Mouse (Mus musculus) lung, adult 18-20 months (tissue): ENCODE measurements around the gene Dao.
A peak's percentile ranks its signal among the peaks of the same experiment; 100 is the strongest.

Experiments used
- DNase-seq, 2 experiments: peaks; one replicate each; pipeline ENCODE4 v3.0.0; 2022; ENCODE audit warnings: mixed read lengths in 2 of 2

The Dao gene

GRCm38 (mm10) chr5:114003542-114003941 is at the start of gene Dao:
Gene Dao, plus strand, starts transcription at chr5:114003703.
- no peak for DNase-seq

- DNase-seq: peak; percentile 80 to 86
These were observed 49.1 kb upstream of the Dao start for GRCm38 (mm10) chr5:113954421-113954820.

- DNase-seq: no peak
These were observed 48.2 kb upstream of the Dao start for GRCm38 (mm10) chr5:113955281-113955680.

GRCm38 (mm10) chr5:113955691-113956090 is 47.8 kb upstream of the Dao start:
- DNase-seq: no peak

- peak; percentile 83 to 90 for DNase-seq
These were observed 47.0 kb upstream of the Dao start for GRCm38 (mm10) chr5:113956510-113956909.

GRCm38 (mm10) chr5:113959039-113959438 is 44.5 kb upstream of the Dao start:
- no peak for DNase-seq

GRCm38 (mm10) chr5:113960416-113960815 is 43.1 kb upstream of the Dao start:
- DNase-seq: no peak

GRCm38 (mm10) chr5:113961776-113962175 is 41.7 kb upstream of the Dao start:
- peak; percentile 35 to 58 for DNase-seq

GRCm38 (mm10) chr5:113964972-113965371 is 38.5 kb upstream of the Dao start:
- no peak for DNase-seq

GRCm38 (mm10) chr5:113965659-113966185 is 37.8 kb upstream of the Dao start:
- no peak for DNase-seq

- DNase-seq: peak in 1 of 2 experiments; percentile 33
These were observed 36.9 kb upstream of the Dao start for GRCm38 (mm10) chr5:113966452-113967150.

- no peak for DNase-seq
These were observed 35.1 kb upstream of the Dao start for GRCm38 (mm10) chr5:113968371-113968770.

GRCm38 (mm10) chr5:113971434-113971960 is 32.0 kb upstream of the Dao start:
- no peak for DNase-seq

- no peak for DNase-seq
These were observed 30.7 kb upstream of the Dao start for GRCm38 (mm10) chr5:113972589-113973515.

GRCm38 (mm10) chr5:113973790-113974189 is 29.7 kb upstream of the Dao start:
- no peak for DNase-seq

GRCm38 (mm10) chr5:113974576-113974975 is 28.9 kb upstream of the Dao start:
- peak; percentile 75 for DNase-seq

GRCm38 (mm10) chr5:113975538-113976215 is 27.8 kb upstream of the Dao start:
- peak; percentile 85 to 87 for DNase-seq

- DNase-seq: peak in 1 of 2 experiments; percentile 61
These were observed 26.9 kb upstream of the Dao start for GRCm38 (mm10) chr5:113976597-113976996.

- DNase-seq: no peak
These were observed 26.2 kb upstream of the Dao start for GRCm38 (mm10) chr5:113977309-113977708.

- DNase-seq: no peak
These were observed 23.0 kb upstream of the Dao start for GRCm38 (mm10) chr5:113980511-113980910.

- no peak for DNase-seq
These were observed 22.3 kb upstream of the Dao start for GRCm38 (mm10) chr5:113981171-113981570.

GRCm38 (mm10) chr5:113981843-113982242 is 21.7 kb upstream of the Dao start:
- DNase-seq: no peak

GRCm38 (mm10) chr5:113983541-113983940 is 20.0 kb upstream of the Dao start:
- no peak for DNase-seq
